Mouse (Mus musculus): ENCODE data around the gene Crhbp.

Crhbp gene

GRCm38 (mm10) chr13:95444824-95445223 is at the start of gene Crhbp:
TSS of gene Crhbp (minus strand) at chr13:95444924.
- no peak for DNase-seq

GRCm38 (mm10) chr13:95493296-95493695 is 48.6 kb upstream of the Crhbp start:
- peak; percentile 9 for DNase-seq

GRCm38 (mm10) chr13:95491327-95491726 is 46.6 kb upstream of the Crhbp start:
- no peak for DNase-seq

GRCm38 (mm10) chr13:95484664-95485063 is 39.9 kb upstream of the Crhbp start:
- peak; percentile 27 for DNase-seq

- DNase-seq, result peak; percentile 87
These were observed 36.7 kb upstream of the Crhbp start for GRCm38 (mm10) chr13:95481428-95481827.

GRCm38 (mm10) chr13:95478671-95479413 is 34.1 kb upstream of the Crhbp start, which contains the start of gene S100z:
TSS of gene S100z (minus strand) at chr13:95478721.
- DNase-seq, result no peak

- DNase-seq, result no peak
These were observed 32.4 kb upstream of the Crhbp start for GRCm38 (mm10) chr13:95477173-95477572.

- no peak for DNase-seq
These were observed 30.4 kb upstream of the Crhbp start for GRCm38 (mm10) chr13:95475124-95475523.

GRCm38 (mm10) chr13:95474294-95474693 is 29.6 kb upstream of the Crhbp start:
- no peak for DNase-seq

- peak; percentile 8 for DNase-seq
These were observed 26.2 kb upstream of the Crhbp start for GRCm38 (mm10) chr13:95470970-95471369.

- DNase-seq, result peak; percentile 19
These were observed 6.8 kb upstream of the Crhbp start for GRCm38 (mm10) chr13:95451529-95451928.

- DNase-seq, result no peak
These were observed 6.0 kb upstream of the Crhbp start for GRCm38 (mm10) chr13:95450636-95451210.

GRCm38 (mm10) chr13:95449730-95450129 is 5.0 kb upstream of the Crhbp start:
- no peak for DNase-seq

- no peak for DNase-seq
These were observed 433 bp downstream of the Crhbp start for GRCm38 (mm10) chr13:95444291-95444690.

GRCm38 (mm10) chr13:95443376-95444233 is 1.1 kb downstream of the Crhbp start:
- peak; percentile 81 for DNase-seq

GRCm38 (mm10) chr13:95442901-95443300 is 1.8 kb downstream of the Crhbp start:
- DNase-seq, result no peak

- DNase-seq, result no peak
These were observed 5.2 kb downstream of the Crhbp start for GRCm38 (mm10) chr13:95439569-95439968.

- DNase-seq, result no peak
These were observed 13.0 kb downstream of the Crhbp start for GRCm38 (mm10) chr13:95431760-95432159.

GRCm38 (mm10) chr13:95427499-95427898 is 17.2 kb downstream of the Crhbp start:
- no peak for DNase-seq

GRCm38 (mm10) chr13:95426421-95426820 is 18.3 kb downstream of the Crhbp start:
- DNase-seq, result no peak

GRCm38 (mm10) chr13:95425484-95425883 is 19.2 kb downstream of the Crhbp start:
- no peak for DNase-seq

- DNase-seq, result no peak
These were observed 19.8 kb downstream of the Crhbp start for GRCm38 (mm10) chr13:95424932-95425331.

- DNase-seq, result peak; percentile 43
These were observed 25.4 kb downstream of the Crhbp start for GRCm38 (mm10) chr13:95419204-95419749.

All from embryo, embryonic 11 days (tissue).